Mouse (Mus musculus) midbrain, embryonic 11.5 days (tissue): ENCODE data around the gene Pdia5. TPM values are rescaled to one million over a fixed set of nuclear protein-coding genes. Genes with fewer than 3 reads are reported as not detected.

Experiments
- ATAC-seq: fragments of 200-750 bp; cut with Nextera tagmentation; 2 replicates; pipeline ENCODE4 v1.8.0; 2017; ENCODE audit warnings: moderate TSS enrichment, moderate library complexity; ENCODE audit not compliant: low FRiP score
- DNase-seq: peaks from one replicate; pipeline ENCODE4 v3.0.0; 2015; ENCODE audit warnings: low spot score; ENCODE audit errors: missing footprints
- H3K27ac ChIP-seq: fragments of 300-500 bp; sonication (generic); 2 replicates; pipeline ENCODE4 v1.5.1; 2014; ENCODE audit warnings: low read depth, low read length
- H3K27me3 ChIP-seq: fragments of 300-500 bp; sonication (generic); 2 replicates; pipeline ENCODE4 v1.6.1; 2014; ENCODE audit warnings: mild to moderate bottlenecking, low read length, moderate library complexity, mixed read lengths; ENCODE audit not compliant: control insufficient read depth, insufficient read depth
- H3K36me3 ChIP-seq: fragments of 300-500 bp; sonication (generic); 2 replicates; pipeline ENCODE4 v1.6.1; 2014; ENCODE audit warnings: mild to moderate bottlenecking, low read length, moderate library complexity, mixed read lengths; ENCODE audit not compliant: control insufficient read depth, insufficient read depth
- H3K4me1 ChIP-seq: fragments of 300-500 bp; sonication (generic); 2 replicates; pipeline ENCODE4 v1.6.1; 2014; ENCODE audit warnings: low read length; ENCODE audit not compliant: control insufficient read depth, insufficient read depth
- H3K4me2 ChIP-seq: fragments of 300-500 bp; sonication (generic); 2 replicates; pipeline ENCODE4 v1.6.1; 2014; ENCODE audit warnings: mild to moderate bottlenecking, moderate library complexity
- H3K4me3 ChIP-seq: fragments of 300-500 bp; sonication (generic); 2 replicates; pipeline ENCODE4 v1.5.1; 2014; ENCODE audit warnings: low read depth, low read length
- H3K9ac ChIP-seq: fragments of 300-500 bp; sonication (generic); 2 replicates; pipeline ENCODE4 v1.6.1; 2014; ENCODE audit warnings: low read length
- H3K9me3 ChIP-seq: fragments of 300-500 bp; sonication (generic); 2 replicates; pipeline ENCODE4 v1.6.1; 2016; ENCODE audit warnings: low read length; ENCODE audit not compliant: control insufficient read depth
- WGBS: fragments of 180-500 bp; shearing (Covaris S2); extraction: QIAGEN DNeasy Blood & Tissue Kit; methylation state at CpG from one replicate; pipeline ENCODE4 v1.1.7; 2014; 5-methylcytosine and 5-hydroxymethylcytosine counted together
- polyA plus RNA-seq: library from polyadenylated mRNA; unstranded; fragments of >200 nt; fragmentation: Nextera tagmentation; extraction: Ambion mirVana; gene quantifications from 2 replicates; pipeline ENCODE4 v1.2.1, GENCODE M21; 2014

The Pdia5 gene
- polyA plus RNA-seq, 1 experiment from 2014 or later = 9.6 TPM

GRCm38 (mm10) chr16:35470983-35471382 is 19.7 kb downstream of the Pdia5 start:
- H3K4me2 ChIP-seq = no peak overlapping the region
- no peak overlapping the region for H3K27ac ChIP-seq
- no peaks in the 10 kb centered on the region for H3K9me3 ChIP-seq
- H3K4me3 ChIP-seq = no peak overlapping the region
- H3K27me3 ChIP-seq = no peaks in the 10 kb centered on the region
- WGBS = 88% methylated on average over 8 of the region's 8 CpGs
- H3K36me3 ChIP-seq = no peaks in the 10 kb centered on the region
- ATAC-seq (no peak), DNase-seq (no peak)
- H3K4me1 ChIP-seq = peaks cover 2% of the 10 kb centered on the region; the same call in 1 of the 2 replicates
- no peak overlapping the region for H3K9ac ChIP-seq

GRCm38 (mm10) chr16:35470096-35470495 is 20.6 kb downstream of the Pdia5 start:
- Histone ChIP-seq H3K27ac (no peak overlapping the region), H3K4me3 (no peak overlapping the region), H3K36me3 (no peaks in the 10 kb centered on the region), H3K9ac (no peak overlapping the region), H3K27me3 (no peaks in the 10 kb centered on the region), H3K4me1 (peaks cover 6% of the 10 kb centered on the region; the same call in 1 of the 2 replicates), H3K9me3 (no peaks in the 10 kb centered on the region), H3K4me2 (no peak overlapping the region)
- no peak for ATAC-seq
- DNase-seq = no peak
- WGBS = 97% methylated on average over 8 of the region's 8 CpGs

GRCm38 (mm10) chr16:35469016-35469415 is 21.7 kb downstream of the Pdia5 start:
- ATAC-seq (no peak), DNase-seq (no peak)
- Histone ChIP-seq H3K36me3 (no peaks in the 10 kb centered on the region), H3K27me3 (no peaks in the 10 kb centered on the region), H3K4me1 (peaks cover 17% of the 10 kb centered on the region), H3K4me3 (no peak overlapping the region), H3K9me3 (no peaks in the 10 kb centered on the region), H3K9ac (no peak overlapping the region), H3K27ac (no peak overlapping the region), H3K4me2 (no peak overlapping the region)
- 78% methylated on average over 6 of the region's 6 CpGs for WGBS

GRCm38 (mm10) chr16:35467044-35467443 is 23.6 kb downstream of the Pdia5 start:
- Histone ChIP-seq H3K4me1 (peaks cover 18% of the 10 kb centered on the region), H3K4me3 (no peak overlapping the region), H3K27me3 (no peaks in the 10 kb centered on the region), H3K27ac (no peak overlapping the region), H3K4me2 (no peak overlapping the region), H3K9ac (no peak overlapping the region), H3K36me3 (no peaks in the 10 kb centered on the region), H3K9me3 (no peaks in the 10 kb centered on the region)
- no peak for DNase-seq
- WGBS = 89% methylated on average over 2 of the region's 2 CpGs
- ATAC-seq = no peak

- no peaks in the 10 kb centered on the region for H3K9me3 ChIP-seq
- WGBS = 88% methylated on average over 4 of the region's 4 CpGs
- H3K27me3 ChIP-seq = no peaks in the 10 kb centered on the region
- no peak overlapping the region for H3K4me2 ChIP-seq
- H3K4me1 ChIP-seq = peaks cover 18% of the 10 kb centered on the region
- H3K27ac ChIP-seq = no peak overlapping the region
- H3K4me3 ChIP-seq = no peak overlapping the region
- no peak overlapping the region for H3K9ac ChIP-seq
- H3K36me3 ChIP-seq = no peaks in the 10 kb centered on the region
- ATAC-seq = no peak
- DNase-seq = no peak
These were observed 24.8 kb downstream of the Pdia5 start for GRCm38 (mm10) chr16:35465808-35466351.

GRCm38 (mm10) chr16:35464686-35465308 is 25.9 kb downstream of the Pdia5 start:
- DNase-seq = peak; percentile 89
- Histone ChIP-seq H3K27ac (peak overlapping the region; percentile 3; the same call in 1 of the 2 replicates), H3K4me1 (peaks cover 18% of the 10 kb centered on the region), H3K4me2 (0 out of 2 replicates have a peak overlapping the region, but pooled peaks have one; percentile 13), H3K9me3 (no peaks in the 10 kb centered on the region), H3K9ac (peak overlapping the region; percentile 36; the same call in 1 of the 2 replicates), H3K27me3 (no peaks in the 10 kb centered on the region), H3K36me3 (no peaks in the 10 kb centered on the region), H3K4me3 (no peak overlapping the region)
- WGBS = 20% methylated on average over 12 of the region's 12 CpGs
- peak; percentile 73 for ATAC-seq

- Histone ChIP-seq H3K36me3 (no peaks in the 10 kb centered on the region), H3K4me3 (no peak overlapping the region), H3K27ac (no peak overlapping the region), H3K27me3 (no peaks in the 10 kb centered on the region), H3K4me2 (no peak overlapping the region), H3K4me1 (peaks cover 18% of the 10 kb centered on the region), H3K9me3 (no peaks in the 10 kb centered on the region), H3K9ac (no peak overlapping the region; the same call in 1 of the 2 replicates)
- no peak for DNase-seq
- WGBS = 89% methylated on average over 10 of the region's 10 CpGs
- ATAC-seq = no peak
These were observed 27.0 kb downstream of the Pdia5 start for GRCm38 (mm10) chr16:35463708-35464107.

GRCm38 (mm10) chr16:35462955-35463354 is 27.7 kb downstream of the Pdia5 start:
- H3K27ac ChIP-seq = no peak overlapping the region
- 78% methylated on average over 7 of the region's 7 CpGs for WGBS

GRCm38 (mm10) chr16:35459584-35459983 is 31.1 kb downstream of the Pdia5 start:
- H3K4me1 ChIP-seq = peaks cover 6% of the 10 kb centered on the region
- H3K9ac ChIP-seq = no peak overlapping the region
- no peaks in the 10 kb centered on the region for H3K27me3 ChIP-seq
- H3K4me3 ChIP-seq = no peak overlapping the region
- WGBS = 47% methylated on average over 7 of the region's 7 CpGs
- no peak overlapping the region for H3K27ac ChIP-seq
- no peak overlapping the region for H3K4me2 ChIP-seq
- DNase-seq (no peak), ATAC-seq (no peak)
- no peaks in the 10 kb centered on the region for H3K36me3 ChIP-seq
- no peaks in the 10 kb centered on the region for H3K9me3 ChIP-seq

More at GRCm38 (mm10) chr16:35462955-35463354, 27.7 kb downstream of the Pdia5 start:
- no peaks in the 10 kb centered on the region for H3K9me3 ChIP-seq
- H3K27me3 ChIP-seq = no peaks in the 10 kb centered on the region
- no peak overlapping the region for H3K4me2 ChIP-seq
- no peaks in the 10 kb centered on the region for H3K36me3 ChIP-seq
- ATAC-seq = no peak
- no peak for DNase-seq
- H3K4me1 ChIP-seq = peaks cover 18% of the 10 kb centered on the region
- no peak overlapping the region for H3K9ac ChIP-seq
- H3K4me3 ChIP-seq = no peak overlapping the region
